Mouse (Mus musculus): ENCODE results near the gene Sipa1l2.
A peak's percentile ranks its signal among the peaks of the same experiment; 100 is the strongest.

The Sipa1l2 gene

DNA sequence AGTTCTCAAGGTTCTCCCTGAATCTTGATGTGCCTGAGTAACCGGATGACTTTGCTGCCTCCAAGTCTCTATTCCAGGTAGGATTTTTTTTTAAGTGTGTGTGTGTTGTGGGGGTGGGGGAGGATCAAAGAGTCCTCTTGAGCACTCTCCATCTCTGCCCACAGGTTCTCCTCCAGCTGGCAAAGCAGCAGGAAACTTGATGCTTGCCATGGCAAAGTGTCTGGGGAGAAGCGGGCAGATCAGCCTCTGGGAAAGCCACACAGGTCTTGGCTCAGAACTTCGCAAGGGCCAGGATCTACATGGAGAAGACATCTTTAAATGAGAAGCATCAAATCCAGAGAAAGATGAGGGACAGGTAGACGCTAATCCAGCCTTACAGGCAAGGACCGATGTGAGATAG is 10.8 kb upstream of the Sipa1l2 start:
- no peak for DNase-seq (ENCODE audit: low spot score)

DNA sequence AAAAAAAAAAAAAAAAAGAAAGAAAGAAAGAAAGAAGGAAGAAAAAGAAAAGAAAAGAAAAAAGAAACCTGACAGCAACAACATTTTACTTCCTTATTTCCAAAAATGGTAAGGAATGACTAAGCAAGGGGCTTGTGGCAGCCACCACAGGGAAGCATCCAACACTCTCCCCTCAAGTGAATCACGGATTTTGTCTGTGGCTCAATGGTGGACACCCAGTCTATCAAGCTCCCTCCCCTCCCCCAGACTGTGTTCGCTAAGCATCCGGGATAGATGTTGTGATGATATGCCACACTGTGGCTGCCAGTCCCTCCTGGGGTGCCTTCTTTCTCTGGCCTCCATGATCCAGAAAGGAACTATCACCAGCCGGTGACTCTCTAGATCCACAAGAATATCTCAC is 6.5 kb upstream of the Sipa1l2 start:
- DNase-seq (ENCODE audit: low spot score), result no peak

DNA sequence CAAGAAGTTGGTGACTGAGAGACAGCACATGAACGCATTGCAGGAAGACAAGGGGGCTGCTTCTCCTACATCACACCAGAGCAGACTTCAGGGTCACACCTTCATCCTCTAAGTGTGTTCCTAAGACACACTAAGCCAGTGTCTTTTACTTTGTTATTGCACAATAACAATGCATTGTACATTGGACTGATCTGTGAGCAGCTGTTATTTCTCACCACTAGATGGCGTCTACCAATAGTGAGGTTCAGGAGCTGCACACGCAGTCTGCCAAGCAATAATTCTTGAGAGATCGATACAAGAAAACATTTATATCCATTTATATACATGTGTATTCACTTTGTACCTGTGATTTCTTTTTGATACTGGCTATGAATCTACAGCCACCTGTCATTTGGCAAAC is 4.7 kb upstream of the Sipa1l2 start:
- DNase-seq (ENCODE audit: low spot score), result no peak

DNA sequence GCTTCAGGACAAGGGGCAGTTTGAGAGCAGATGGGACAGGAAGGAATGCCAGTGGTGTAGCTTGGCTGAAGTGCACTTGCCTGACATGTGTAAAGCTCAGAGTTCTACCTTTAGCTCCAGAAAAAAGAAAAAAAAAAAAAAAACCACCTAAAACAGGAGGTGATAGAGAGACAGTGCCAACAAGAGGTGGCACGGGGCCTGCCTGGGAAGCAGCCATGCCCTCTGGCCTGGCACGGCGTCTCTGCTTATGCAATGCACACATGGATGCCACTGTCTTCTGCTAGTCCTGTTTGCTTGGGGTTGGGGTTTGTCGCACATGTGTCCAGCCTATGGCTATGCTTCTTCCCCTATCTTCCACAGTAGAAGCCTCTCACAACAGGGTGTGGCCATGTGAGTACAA is 2.6 kb upstream of the Sipa1l2 start:
- no peak for DNase-seq (ENCODE audit: low spot score)

DNA sequence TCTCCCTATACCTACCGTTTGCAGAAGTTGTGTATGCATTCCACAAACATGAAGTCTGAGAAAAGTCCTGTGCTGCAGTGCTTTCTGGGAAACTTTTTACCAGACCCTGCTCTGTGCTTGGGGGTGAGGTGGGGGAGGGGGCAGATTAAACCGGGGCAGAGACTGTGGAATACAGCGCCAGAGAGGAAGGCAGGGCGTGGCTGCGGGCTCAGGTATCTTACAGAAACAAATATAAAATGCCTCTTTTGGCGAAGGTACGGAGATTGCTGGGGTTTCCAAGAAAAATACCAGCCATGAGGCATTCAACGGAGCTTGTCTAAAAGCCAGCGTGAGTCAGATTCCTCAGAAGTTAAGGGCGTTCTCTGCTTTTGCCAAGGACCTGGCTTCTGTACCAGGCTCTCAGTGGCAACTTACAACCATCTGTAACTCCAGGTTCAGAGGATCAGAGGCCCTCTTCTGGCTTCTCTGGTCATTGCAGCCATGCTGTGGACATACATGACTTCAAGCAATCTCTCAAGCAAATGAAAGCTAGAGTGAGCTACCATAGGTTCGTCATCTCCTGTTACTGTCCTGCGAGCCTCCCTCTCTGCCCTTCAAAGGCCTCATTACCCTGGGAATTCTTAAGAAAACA is 1.3 kb upstream of the Sipa1l2 start:
- no peak for DNase-seq (ENCODE audit: low spot score)

DNA sequence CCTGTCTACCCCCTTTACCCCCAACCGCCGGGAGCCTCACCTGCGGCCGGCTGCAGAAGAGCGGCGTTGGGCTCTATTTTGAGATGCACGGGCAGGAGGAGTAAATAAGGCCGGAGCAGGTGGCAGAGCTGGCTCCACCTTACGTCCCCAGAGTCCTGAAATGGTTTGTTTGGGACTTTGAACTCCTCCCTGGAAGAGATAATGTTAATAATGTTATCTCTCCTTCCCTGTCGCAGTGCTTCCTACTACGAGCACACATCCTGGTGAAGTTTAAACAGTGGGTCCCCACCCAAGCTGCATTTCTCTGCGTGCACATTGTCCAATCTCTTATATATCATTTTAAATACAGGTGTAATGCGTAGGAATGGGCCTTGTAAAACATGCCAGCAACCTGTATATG is 781 bp upstream of the Sipa1l2 start:
- no peak for DNase-seq (ENCODE audit: low spot score)

DNA sequence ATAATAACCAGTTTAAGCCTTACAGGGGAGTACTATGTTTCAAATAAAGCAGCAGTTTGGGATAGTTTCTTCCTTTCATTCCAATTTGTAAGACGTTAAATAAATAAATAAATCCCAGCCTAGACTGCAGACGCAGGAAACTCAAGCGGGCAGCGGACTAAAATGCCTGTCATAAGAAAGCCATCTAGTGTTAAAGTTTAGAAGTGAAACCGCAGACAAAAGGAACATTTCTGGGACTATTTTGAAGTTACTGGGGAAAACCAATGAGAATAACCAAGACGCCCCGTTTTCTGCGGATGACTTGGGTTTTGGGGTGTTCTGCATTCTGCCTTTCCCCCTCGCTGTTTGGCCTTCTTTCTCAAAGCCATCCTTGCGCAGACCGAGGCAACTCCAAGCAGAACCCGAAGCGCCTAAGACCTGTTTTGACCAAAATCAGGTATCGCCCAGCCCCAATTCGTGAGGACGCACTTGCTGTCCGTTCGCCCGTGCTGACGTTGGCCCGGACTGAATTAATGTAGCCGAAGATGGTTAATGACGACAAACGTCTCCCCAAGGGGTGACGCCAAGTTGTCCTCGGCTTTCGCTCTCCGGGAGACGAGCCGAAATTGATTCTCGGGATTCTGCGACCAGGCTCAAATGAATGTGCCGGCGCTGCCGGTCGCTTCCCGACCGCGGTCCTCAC is 616 bp downstream of the Sipa1l2 start:
- peak; percentile 66 for DNase-seq (ENCODE audit: low spot score)

DNA sequence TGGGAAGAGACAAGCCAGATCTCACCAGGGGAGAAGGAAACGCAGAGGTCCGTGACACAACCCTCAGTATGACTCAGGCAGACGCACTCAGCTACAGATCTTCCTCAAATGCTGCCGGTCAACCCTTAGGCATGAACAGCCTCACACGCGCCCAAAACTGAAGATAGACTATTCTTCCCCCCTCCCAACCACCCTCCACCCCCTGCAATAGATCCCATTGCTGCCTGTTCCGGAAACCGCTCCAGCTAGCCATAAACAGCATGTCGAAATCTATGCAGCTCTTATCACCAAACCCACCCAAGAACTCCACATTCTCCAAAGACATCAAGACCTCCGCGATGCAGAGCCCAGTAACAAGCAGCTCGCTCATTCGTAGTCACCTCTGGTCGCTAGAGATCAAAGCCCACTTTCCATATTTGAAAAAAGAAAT is 1.2 kb downstream of the Sipa1l2 start:
- DNase-seq (ENCODE audit: low spot score), result no peak

DNA sequence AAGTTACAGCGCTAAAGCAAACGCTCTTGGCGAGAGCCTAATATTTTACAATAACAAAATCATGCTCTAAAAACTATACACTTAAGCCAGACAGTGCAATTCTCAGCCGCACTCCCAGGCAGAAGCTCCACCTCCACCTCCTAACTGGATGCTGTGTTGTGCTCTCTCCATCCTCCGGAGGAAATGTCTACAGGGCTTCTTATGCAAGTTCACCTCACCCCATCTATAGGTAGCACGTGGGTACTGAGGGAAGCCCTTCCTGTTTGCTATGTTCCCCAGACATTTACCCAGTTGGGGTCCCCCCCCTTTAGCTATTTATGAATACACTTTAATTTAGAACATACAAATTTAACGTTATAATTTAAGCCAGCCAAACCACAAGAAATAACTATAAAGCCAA is 2.0 kb downstream of the Sipa1l2 start:
- DNase-seq (ENCODE audit: low spot score), result no peak

DNA sequence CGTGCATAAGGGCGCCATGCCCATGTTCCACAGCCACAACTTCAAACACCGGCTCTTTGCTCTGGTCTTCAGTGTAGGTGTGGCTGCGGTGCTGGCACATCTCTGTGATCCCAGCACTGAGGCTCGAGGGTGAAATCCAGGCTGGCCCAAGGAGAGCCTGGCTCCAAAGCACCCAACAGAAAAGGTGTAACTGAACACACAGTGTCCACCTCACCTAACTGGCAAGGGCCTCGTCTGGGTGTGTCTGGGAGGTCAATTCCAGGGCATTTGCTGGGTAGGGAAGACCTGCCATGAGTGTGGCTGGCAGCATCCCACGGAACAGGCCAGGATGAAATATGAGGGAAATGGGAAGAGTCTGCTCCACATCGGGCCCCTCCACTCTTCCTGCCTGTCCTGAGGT is 6.7 kb downstream of the Sipa1l2 start:
- DNase-seq (ENCODE audit: low spot score), result no peak

DNA sequence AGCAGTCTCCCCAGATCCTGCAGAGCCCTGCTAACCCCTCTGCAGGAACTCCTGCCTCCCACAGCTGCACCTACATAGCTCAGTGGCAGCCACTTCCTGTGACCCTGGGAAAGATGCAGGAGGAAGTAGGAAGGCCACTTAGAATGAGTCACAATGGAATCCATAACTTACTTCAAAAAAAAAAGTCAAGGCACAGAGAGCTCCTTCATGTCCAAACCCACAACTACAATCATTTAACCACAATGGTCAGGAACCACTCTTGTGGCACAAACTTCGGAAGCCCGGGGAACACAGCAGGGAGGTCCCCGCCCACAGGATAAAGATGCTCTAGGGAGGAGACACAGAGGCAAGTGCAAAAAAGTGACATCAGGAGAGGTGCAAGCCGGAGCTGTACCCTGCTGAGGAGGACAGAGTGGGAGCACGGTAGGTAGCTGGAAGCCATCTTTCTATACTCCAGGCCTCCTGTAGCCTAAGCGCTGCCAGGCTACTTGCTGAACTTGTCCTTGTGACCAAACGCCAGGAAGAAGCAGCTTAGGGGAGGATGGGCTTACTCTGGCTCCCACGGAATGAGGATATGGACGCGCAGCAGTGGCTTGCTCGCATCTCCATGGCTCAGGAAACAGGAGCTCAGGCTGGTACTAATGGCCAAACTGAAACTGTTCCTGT is 8.7 kb downstream of the Sipa1l2 start:
- no peak for DNase-seq (ENCODE audit: low spot score)

DNA sequence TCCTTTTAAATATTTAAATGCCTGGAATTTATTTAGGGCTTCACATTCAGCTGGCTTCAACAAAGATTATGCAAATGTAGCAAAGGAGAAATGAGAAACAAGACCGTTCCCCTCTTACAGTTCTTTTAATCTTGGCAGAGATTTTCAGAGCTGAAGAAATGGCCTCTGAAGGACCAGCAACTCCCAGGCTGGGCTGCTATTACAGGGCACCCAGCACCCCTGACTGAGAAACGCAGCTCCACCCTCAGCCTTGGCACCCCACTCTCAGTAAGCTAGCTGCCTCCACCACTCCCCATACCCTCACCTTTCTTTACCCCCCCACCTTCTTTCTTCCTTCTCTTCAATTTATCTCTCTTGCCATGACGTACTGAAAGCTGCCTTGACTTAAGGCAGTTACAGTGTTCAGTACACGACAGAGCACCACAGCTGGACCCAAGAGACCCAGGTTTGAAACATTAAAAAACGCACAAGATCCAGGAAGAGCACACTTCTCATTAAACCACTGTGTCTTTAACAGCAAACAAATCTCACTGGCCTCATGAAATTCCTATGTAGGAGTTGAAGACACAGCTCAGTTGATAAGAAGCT is 10.4 kb downstream of the Sipa1l2 start:
- DNase-seq (ENCODE audit: low spot score), result no peak

DNA sequence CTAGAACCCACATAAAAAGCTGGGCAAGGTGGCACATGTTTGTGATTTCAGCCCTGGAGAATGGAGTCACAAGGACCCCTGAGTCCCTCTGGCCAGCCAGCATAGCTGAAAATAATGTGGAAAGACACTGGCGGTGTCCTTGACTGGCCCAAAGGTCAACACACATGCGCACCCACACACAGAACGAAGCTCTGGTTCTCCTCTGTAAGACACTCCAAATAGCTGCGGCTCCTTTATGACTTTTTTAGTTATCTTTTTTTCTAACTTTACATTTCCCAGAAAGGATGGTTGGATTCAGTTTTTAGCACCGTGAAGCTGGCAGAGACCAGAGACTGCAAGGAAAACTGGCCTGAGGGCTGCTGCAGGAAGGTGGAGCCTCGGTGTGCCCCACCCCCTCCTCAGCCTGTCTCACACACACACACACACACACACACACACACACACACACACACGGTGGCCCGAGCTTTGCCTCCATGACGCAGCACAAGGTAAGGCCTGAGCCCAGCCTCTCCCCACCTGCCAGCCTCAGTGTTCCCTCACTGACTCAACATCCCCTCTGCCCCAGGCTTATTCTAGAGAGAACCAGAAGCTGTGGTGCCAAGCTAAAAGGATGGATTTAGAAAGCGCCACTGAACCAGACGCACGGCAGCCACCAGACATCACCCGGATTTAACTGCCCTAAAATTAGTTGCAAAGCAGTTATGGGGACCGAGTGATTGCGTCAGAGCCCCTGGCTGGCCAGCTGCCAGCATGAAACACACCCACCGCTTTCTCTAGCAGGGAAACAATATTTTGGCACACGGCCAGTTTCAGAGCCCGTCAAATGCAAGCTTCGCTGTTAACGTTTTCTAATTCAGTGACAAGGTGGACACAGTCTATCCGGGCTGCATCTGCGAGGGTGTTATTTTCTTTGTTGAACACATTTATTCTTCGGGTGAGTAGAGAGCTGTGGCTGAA is 11.2 kb downstream of the Sipa1l2 start:
- peak; percentile 78 for DNase-seq (ENCODE audit: low spot score)

DNA sequence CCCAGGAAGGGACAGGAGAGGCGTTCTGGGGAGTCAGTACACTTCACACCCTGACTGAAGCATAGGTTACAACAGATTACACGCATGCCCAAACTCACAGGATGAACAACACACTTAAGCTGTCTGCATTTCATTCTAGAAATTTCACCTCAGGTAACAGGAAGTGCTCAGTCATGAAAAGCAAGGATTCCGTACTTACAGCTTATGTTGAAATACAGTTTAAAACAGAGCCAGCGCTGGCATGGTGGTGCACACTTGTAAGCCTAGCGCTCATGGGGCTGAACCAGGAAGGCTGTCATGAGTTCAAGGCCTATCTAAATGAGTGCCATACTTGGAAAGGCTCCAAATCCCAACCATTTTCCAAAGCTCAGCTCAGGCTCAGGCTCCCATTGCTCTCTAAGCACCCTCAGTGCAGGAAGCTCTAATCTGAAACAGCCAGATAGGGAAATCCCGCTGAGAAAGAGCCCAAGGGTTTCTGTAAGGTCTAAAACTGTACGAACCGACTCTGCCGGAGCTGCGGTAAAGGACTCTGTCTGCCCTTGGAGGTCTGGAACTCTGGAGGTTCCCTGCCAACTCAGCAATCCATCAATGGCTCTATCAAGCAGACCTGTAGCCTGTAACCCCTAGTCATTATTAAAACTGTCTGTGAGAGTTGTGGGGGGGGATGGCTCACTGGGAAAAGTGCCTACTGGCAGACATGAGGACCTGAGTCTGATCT is 12.1 kb downstream of the Sipa1l2 start:
- no peak for DNase-seq (ENCODE audit: low spot score)

DNA sequence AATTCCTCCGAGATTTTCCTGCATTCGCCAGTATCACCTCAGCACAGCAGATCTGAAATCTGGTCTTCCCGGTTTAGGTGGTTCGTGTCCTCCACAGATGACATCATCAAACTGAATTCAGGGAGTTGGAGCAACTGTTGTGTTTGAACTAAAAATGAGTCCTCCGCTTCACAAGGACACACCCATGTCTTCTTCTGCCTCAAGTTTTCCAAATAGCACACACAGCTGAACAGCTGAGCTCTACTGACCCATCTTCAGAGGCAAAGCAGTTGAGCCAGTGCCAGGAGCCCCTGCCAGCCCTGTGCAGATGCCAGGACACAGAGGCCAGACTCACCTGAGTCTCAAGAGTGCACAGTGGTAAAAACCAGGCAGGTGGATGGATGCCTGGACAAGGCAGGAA is 12.9 kb downstream of the Sipa1l2 start:
- DNase-seq (ENCODE audit: low spot score), result no peak

DNA sequence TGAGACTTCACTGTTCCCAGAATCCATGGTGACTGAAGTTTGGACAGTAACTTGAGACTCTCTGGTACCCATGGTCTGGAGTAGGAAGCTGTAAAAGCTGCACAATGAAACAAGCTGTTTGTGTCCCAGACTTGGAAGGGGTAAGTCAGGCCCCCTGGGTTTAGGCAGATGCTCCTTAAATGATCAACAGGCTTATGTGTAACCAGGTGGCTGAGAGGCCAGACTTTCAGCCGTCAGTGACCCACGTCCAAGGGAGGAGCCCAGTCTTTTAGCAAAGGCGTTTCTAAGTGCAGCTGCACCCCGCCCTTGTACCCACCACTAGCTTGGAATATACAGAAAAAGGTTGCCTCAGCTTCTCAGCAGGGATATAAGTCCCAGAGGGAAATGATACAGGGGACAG is 19.0 kb downstream of the Sipa1l2 start:
- DNase-seq (ENCODE audit: low spot score), result no peak

DNA sequence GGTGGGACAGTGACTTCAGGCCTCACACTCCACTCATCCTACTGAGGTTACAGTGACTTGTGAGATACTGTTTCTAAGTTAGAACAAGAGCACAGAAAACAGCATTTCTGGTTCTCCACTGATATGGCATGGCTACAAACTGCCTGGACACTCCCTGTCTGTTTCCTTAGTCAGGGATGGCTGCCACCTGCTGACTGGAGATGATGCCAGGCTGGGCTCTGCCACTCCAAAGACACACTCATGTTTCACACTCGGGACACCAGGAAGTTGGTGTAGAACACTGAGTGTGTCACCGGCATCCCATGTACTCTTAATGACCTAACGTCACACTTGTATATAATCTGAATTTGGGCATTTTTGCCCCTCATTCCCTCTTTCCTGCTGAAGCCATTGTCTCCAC is 22.3 kb downstream of the Sipa1l2 start:
- no peak for DNase-seq (ENCODE audit: low spot score)

DNA sequence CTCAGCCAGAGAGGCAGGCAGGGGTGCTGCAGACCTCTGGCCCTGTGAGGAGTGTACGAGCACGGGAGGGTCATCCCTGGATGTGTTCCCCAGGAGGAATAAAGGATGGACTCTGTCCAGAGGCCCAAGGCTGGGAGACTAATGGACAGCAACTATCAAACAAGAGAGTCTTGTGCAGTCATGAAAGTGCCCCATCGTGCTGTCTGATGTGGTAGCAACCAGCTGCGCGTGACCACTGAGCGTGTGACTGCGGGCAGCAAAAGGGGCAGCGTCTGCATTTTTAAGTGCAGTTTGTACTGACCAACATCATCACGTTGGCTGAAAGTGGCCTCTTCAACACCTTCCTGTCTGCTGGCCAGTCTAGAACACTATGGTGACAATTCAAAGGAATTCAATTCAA is 23.7 kb downstream of the Sipa1l2 start:
- no peak for DNase-seq (ENCODE audit: low spot score)

DNA sequence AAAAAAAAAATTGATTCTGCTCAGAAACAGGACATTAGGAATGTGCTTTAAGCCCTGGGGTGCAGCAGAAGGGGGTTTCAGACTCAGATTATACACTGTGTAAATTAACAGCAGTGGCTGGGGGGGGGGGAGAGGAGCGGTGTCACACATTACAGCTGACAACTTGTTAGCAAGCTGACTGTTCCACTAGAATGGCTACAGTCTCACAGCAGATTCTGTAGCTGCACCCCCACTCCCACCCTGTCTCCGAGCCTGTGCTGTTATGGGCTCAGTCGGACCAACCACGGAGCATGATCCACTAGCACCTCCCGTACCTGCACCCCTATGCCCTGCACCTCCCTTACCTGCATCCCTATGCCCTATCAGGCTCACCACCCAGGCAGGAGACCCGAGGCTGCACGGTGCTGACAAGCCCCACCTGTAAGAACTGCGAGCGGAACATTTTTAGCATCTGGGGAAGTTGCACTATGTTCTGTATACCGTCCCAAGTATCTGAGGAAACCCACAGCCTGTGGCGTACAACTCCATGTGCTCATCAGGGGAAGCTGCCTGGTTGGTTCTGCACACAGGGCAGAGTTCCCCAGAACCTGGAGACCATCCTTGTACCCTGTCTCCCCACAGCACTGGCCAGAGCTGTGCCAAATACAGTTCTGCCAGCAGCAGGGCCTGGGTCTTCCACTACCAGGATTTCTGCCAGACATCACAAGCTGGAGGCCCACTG is 26.6 kb downstream of the Sipa1l2 start:
- no peak for DNase-seq (ENCODE audit: low spot score)
